Mouse (Mus musculus): ENCODE results near the gene Myh10. TPM values are rescaled to one million over a fixed set of nuclear protein-coding genes. Genes with fewer than 3 reads are reported as not detected.
"Not testable (repeated sequence)": the region's sequence is repeated elsewhere in the genome, so short reads cannot be mapped to it uniquely, and the experiment has no call there.

The Myh10 gene
- polyA plus RNA-seq, 1 experiment from 2014 or later: 18.5 TPM

DNA sequence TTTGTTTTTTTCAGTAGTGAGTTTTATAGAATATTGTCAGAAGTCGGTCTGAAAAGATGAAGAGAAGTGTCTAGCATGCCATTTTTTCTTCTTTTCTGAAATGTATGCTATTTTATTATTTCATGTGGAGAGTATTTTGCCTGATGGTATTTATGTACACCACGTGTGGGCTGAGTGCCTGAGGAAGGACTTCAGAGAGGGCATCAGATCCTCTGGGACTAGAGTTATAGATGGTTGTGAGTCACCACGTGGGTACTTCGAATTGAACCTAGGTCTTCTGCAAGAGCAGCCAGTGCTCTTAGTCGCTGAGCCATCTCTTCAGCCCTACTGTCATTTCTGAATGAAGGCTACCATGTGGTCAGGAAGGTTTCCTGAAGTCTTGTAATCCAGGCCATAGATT is 28.4 kb downstream of the Myh10 start:
- no peaks in the 10 kb centered on the region for H3K9me3 ChIP-seq (replicated peaks)
- no peak overlapping the region for H3K9ac ChIP-seq
- ATAC-seq (ENCODE audit: low read depth) (no peak), DNase-seq (no peak)
- H3K27me3 ChIP-seq: no peaks in the 10 kb centered on the region
- 0 out of 2 replicates have a peak, but pooled peaks cover 7% of the 10 kb centered on the region for H3K4me1 ChIP-seq (replicated peaks)
- H3K4me2 ChIP-seq: no peak overlapping the region
- no peak overlapping the region for H3K4me3 ChIP-seq (replicated peaks)
- WGBS (ENCODE audit: insufficient replicate concordance): 67% methylated on average over 5 of the region's 5 CpGs
- H3K27ac ChIP-seq: no peak overlapping the region
- peaks cover 12% of the 10 kb centered on the region for H3K36me3 ChIP-seq

DNA sequence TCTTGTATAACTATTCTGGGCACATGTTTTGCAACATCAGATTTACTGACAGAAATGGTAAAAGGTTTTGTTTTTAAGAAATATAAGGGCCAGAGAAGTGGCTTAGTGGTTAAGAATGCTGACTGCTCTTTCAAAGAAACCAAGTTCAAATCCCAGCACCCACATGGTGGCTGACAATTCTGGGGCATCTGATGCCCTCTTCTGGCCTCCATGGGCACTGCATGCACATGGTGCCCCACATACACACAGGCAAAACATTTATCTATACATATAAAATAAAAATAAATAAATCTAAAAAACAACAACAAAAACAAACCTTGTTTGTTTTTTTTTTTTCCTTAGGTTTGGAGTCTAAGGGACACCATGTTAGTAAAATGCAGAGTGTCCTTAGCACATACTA is 32.8 kb downstream of the Myh10 start:
- Histone ChIP-seq H3K36me3 (peaks cover 28% of the 10 kb centered on the region), H3K9ac (no peak overlapping the region), H3K4me3 (replicated peaks) (no peak overlapping the region), H3K27ac (no peak overlapping the region), H3K9me3 (replicated peaks) (no peaks in the 10 kb centered on the region), H3K27me3 (no peaks in the 10 kb centered on the region), H3K4me2 (no peak overlapping the region), H3K4me1 (replicated peaks) (0 out of 2 replicates have a peak, but pooled peaks cover 3% of the 10 kb centered on the region)
- ATAC-seq (ENCODE audit: low read depth) (no peak), DNase-seq (peak; percentile 4)

- H3K4me3 ChIP-seq (replicated peaks): no peak overlapping the region
- no peak overlapping the region for H3K27ac ChIP-seq
- DNase-seq (no peak), ATAC-seq (ENCODE audit: low read depth) (no peak)
- H3K9ac ChIP-seq: no peak overlapping the region
- no peaks in the 10 kb centered on the region for H3K4me1 ChIP-seq (replicated peaks)
- no peak overlapping the region for H3K4me2 ChIP-seq
- H3K27me3 ChIP-seq: no peaks in the 10 kb centered on the region
- WGBS (ENCODE audit: insufficient replicate concordance): 82% methylated on average over 3 of the region's 3 CpGs
- H3K36me3 ChIP-seq: peaks cover 19% of the 10 kb centered on the region
- no peaks in the 10 kb centered on the region for H3K9me3 ChIP-seq (replicated peaks)
Observed at GRCm38 (mm10) chr11:68728693-68729092, 37.3 kb downstream of the Myh10 start.

DNA sequence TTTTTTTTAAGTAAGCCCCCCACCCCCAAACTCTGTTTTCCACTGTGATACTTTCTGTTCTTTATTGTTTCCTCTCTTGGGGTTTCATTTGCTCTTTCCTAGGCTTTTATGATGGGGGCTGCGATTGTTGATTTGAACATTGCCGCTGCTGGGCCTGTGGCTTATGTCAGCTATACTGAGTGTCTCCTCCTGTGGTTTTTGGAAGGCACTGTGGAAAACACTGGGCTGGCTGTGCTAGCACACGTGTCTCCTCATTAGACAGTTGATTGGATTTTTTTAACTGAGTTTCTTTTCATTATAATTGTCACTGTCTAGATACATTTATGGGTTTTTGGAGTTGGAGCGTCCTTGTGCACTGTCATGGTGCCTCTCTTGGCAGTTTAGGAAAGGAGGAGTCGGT is 39.4 kb downstream of the Myh10 start:
- Histone ChIP-seq H3K27me3 (no peaks in the 10 kb centered on the region), H3K4me1 (replicated peaks) (no peaks in the 10 kb centered on the region), H3K4me3 (replicated peaks) (no peak overlapping the region), H3K27ac (no peak overlapping the region), H3K36me3 (peaks cover 26% of the 10 kb centered on the region), H3K9ac (no peak overlapping the region), H3K4me2 (no peak overlapping the region), H3K9me3 (replicated peaks) (no peaks in the 10 kb centered on the region)
- 85% methylated on average over 5 of the region's 5 CpGs for WGBS (ENCODE audit: insufficient replicate concordance)
- DNase-seq (no peak), ATAC-seq (ENCODE audit: low read depth) (no peak)

DNA sequence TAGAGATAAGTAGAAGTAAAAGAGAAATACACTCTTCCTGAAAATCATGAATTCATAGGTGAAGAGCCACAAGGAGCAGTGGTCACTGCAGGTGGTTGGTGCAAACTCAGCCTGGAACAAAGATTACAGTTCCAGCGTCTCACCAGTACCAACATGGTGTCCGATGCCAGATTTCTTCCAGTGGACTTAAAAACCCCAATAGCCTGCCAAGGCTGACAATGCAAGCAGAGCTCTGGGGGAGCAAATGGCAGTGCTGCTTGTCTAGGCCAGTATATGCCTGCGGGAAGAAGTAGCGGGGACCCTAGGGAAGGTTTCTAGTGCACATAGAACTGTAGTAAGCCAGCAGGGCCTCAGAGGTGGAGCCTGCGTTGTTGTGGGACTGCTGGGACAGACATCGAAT is 40.7 kb downstream of the Myh10 start:
- WGBS (ENCODE audit: insufficient replicate concordance): 88% methylated on average over 6 of the region's 6 CpGs
- H3K4me2 ChIP-seq: no peak overlapping the region
- H3K9ac ChIP-seq: no peak overlapping the region
- H3K4me3 ChIP-seq (replicated peaks): no peak overlapping the region
- no peaks in the 10 kb centered on the region for H3K9me3 ChIP-seq (replicated peaks)
- no peak for ATAC-seq (ENCODE audit: low read depth)
- no peaks in the 10 kb centered on the region for H3K4me1 ChIP-seq (replicated peaks)
- H3K36me3 ChIP-seq: peaks cover 22% of the 10 kb centered on the region
- H3K27ac ChIP-seq: no peak overlapping the region
- no peaks in the 10 kb centered on the region for H3K27me3 ChIP-seq
- DNase-seq: no peak

- peaks cover 20% of the 10 kb centered on the region for H3K36me3 ChIP-seq
- DNase-seq; ATAC-seq (ENCODE audit: low read depth); H3K9ac ChIP-seq; H3K27me3 ChIP-seq; H3K4me2 ChIP-seq; H3K4me3 ChIP-seq (replicated peaks); H3K4me1 ChIP-seq (replicated peaks); H3K27ac ChIP-seq; H3K9me3 ChIP-seq (replicated peaks): not testable (repeated sequence)
- 86% methylated on average over 3 of the region's 3 CpGs for WGBS (ENCODE audit: insufficient replicate concordance)
Observed at GRCm38 (mm10) chr11:68733401-68733800, 42.0 kb downstream of the Myh10 start.

DNA sequence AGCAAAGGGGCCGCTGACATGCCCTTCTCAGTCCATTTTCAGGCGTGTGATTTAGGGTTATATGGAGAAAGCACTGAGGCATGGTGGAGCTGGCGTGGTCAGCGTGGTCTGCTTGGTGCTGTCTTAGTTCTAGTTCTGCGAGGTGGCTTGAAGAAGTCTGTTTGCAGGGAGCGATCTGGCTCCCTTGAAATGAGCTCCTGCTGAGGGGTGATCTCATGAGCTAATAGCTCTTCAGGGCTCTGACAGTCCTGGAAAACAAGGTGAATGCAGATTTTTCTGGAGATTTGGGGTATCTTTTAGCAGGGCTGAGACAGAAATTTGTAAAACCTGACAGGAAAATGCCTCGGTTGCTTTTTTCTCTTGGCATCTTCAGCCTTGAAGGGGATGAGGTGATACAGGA is 48.1 kb downstream of the Myh10 start:
- H3K4me3 ChIP-seq (replicated peaks): no peak overlapping the region
- H3K9ac ChIP-seq: no peak overlapping the region
- no peak for DNase-seq
- 75% methylated on average over 7 of the region's 7 CpGs for WGBS (ENCODE audit: insufficient replicate concordance)
- no peaks in the 10 kb centered on the region for H3K4me1 ChIP-seq (replicated peaks)
- no peaks in the 10 kb centered on the region for H3K9me3 ChIP-seq (replicated peaks)
- H3K27ac ChIP-seq: no peak overlapping the region
- no peak for ATAC-seq (ENCODE audit: low read depth)
- H3K4me2 ChIP-seq: no peak overlapping the region
- peaks cover 30% of the 10 kb centered on the region; the same call in 1 of the 2 replicates for H3K36me3 ChIP-seq
- H3K27me3 ChIP-seq: no peaks in the 10 kb centered on the region

GRCm38 (mm10) chr11:68742658-68743057 is 51.3 kb downstream of the Myh10 start:
- DNase-seq (no peak), ATAC-seq (ENCODE audit: low read depth) (no peak)
- H3K36me3 ChIP-seq: peaks cover 35% of the 10 kb centered on the region
- WGBS (ENCODE audit: insufficient replicate concordance): 86% methylated on average over 2 of the region's 2 CpGs
- H3K9me3 ChIP-seq (replicated peaks): no peaks in the 10 kb centered on the region
- no peak overlapping the region for H3K4me3 ChIP-seq (replicated peaks)
- H3K4me2 ChIP-seq: no peak overlapping the region
- no peaks in the 10 kb centered on the region for H3K27me3 ChIP-seq
- H3K9ac ChIP-seq: no peak overlapping the region
- H3K27ac ChIP-seq: no peak overlapping the region
- H3K4me1 ChIP-seq (replicated peaks): no peaks in the 10 kb centered on the region

- Histone ChIP-seq H3K4me2 (no peak overlapping the region), H3K4me3 (replicated peaks) (no peak overlapping the region), H3K27ac (no peak overlapping the region), H3K9ac (no peak overlapping the region), H3K27me3 (no peaks in the 10 kb centered on the region), H3K9me3 (replicated peaks) (no peaks in the 10 kb centered on the region), H3K36me3 (peaks cover 29% of the 10 kb centered on the region), H3K4me1 (replicated peaks) (no peaks in the 10 kb centered on the region)
- WGBS (ENCODE audit: insufficient replicate concordance): 80% methylated on average over 3 of the region's 3 CpGs
- ATAC-seq (ENCODE audit: low read depth): no peak
- DNase-seq: no peak
Observed at GRCm38 (mm10) chr11:68744150-68744549, 52.8 kb downstream of the Myh10 start.

DNA sequence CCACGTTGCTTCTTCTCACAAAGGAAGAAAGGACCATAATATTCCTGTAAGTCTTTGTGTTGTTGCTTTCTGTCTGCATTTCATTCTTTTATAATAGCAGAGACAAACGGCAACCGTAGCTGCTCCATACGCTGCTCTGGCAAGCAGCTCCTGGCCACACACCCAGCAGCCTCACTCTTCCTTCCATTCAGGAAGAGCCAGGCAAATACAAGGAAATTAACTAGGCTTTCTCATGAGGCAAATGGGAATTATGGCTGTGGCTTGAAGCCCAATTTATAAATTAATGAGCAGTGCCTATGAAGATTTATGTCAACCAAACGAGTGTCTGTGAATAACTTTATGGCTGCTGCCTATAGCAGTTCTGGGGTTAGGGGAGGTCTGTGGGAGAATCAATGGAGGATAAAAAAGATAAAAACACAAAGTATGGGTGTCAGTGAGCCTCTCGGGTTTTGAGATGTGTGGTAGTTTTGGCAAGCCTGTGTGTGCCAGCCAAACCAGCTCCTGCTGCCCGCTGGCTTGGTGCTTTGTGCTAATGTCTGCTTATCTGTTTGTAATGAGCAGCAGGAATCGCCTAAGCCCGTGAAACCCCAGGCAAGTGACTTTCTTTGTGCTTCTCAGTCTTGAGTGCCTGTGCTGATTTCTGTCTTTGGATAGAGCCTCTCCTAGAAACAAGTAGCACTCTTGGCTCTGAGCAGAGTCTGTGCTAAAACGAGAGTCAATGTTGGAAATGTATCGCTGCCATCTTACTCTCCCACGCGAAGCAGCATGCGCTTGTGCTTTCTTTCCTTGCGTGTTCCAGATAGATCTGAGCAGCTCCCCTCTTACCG is 54.2 kb downstream of the Myh10 start:
- Histone ChIP-seq H3K4me1 (replicated peaks) (no peaks in the 10 kb centered on the region), H3K27me3 (no peaks in the 10 kb centered on the region), H3K36me3 (peaks cover 21% of the 10 kb centered on the region), H3K9me3 (replicated peaks) (no peaks in the 10 kb centered on the region), H3K9ac (no peak overlapping the region), H3K4me3 (replicated peaks) (no peak overlapping the region), H3K4me2 (no peak overlapping the region), H3K27ac (no peak overlapping the region)
- 83% methylated on average over 16 of the region's 16 CpGs for WGBS (ENCODE audit: insufficient replicate concordance)
- no peak for ATAC-seq (ENCODE audit: low read depth)
- no peak for DNase-seq

- Histone ChIP-seq H3K4me3 (replicated peaks) (no peak overlapping the region), H3K9ac (no peak overlapping the region), H3K4me2 (no peak overlapping the region), H3K27me3 (no peaks in the 10 kb centered on the region), H3K9me3 (replicated peaks) (no peaks in the 10 kb centered on the region), H3K27ac (no peak overlapping the region), H3K4me1 (replicated peaks) (no peaks in the 10 kb centered on the region), H3K36me3 (peaks cover 25% of the 10 kb centered on the region)
- WGBS (ENCODE audit: insufficient replicate concordance): 83% methylated on average over 5 of the region's 5 CpGs
- ATAC-seq (ENCODE audit: low read depth) (no peak), DNase-seq (no peak)
Observed at GRCm38 (mm10) chr11:68748121-68748520, 56.8 kb downstream of the Myh10 start.

DNA sequence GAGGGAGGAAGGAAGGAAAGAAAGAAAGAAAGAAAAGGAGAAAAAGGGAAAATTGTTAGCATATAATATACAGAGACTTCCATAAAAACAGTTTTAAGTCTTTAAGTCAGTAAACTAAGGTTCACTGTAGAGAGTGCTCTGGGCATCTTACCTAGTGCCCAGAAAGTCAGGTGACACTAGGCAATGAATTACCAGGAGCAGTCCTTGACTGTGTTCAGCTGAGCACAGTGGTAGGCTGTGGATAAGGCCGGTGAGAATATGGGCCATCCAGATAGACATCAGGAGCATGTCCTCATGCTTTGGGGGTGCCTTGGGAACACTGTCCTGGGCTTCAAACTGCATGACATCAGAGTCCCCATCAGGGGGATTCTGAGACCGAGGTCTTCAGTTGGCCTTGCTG is 58.8 kb downstream of the Myh10 start:
- WGBS (ENCODE audit: insufficient replicate concordance): 74% methylated on average over 2 of the region's 2 CpGs

More for the DNA sequence above, 58.8 kb downstream of the Myh10 start:
- ATAC-seq (ENCODE audit: low read depth) (no peak), DNase-seq (no peak)
- no peaks in the 10 kb centered on the region for H3K27me3 ChIP-seq
- H3K4me3 ChIP-seq (replicated peaks): no peak overlapping the region
- no peak overlapping the region for H3K9ac ChIP-seq
- no peaks in the 10 kb centered on the region for H3K4me1 ChIP-seq (replicated peaks)
- no peak overlapping the region for H3K4me2 ChIP-seq
- no peaks in the 10 kb centered on the region for H3K9me3 ChIP-seq (replicated peaks)
- no peak overlapping the region for H3K27ac ChIP-seq
- peaks cover 25% of the 10 kb centered on the region for H3K36me3 ChIP-seq
